Mouse (Mus musculus): Measurements from ENCODE around the gene Slco4a1.

Slco4a1 gene

GRCm38 (mm10) chr2:180501217-180501967 is 45.3 kb downstream of the Slco4a1 start:
- in situ Hi-C loops (cut with MseI, MboI): no loop called here

DNA sequence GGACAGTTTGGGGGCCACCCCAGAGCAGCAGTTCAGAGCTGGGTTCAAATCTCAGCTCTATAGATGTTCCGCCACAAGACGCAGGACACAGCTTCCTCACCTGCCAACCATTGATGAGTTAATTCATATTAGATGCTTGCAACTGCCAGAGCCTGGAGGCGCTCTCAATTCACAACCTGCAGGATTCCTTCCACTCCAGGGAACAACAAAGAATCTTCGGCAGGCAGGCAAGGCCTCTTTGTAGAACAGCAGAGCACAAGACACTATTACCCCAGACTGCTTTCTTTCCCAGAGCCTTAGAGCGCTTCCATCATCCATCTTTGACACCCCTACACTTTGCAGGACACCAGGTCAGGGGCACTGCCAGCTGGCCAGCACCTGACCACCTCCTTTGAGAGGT is 50.2 kb downstream of the Slco4a1 start:
- in situ Hi-C loops (cut with MseI, MboI): no loop called here

GRCm38 (mm10) chr2:180508455-180509115 is 52.5 kb downstream of the Slco4a1 start:
- in situ Hi-C loops (cut with MseI, MboI): no loop called here

GRCm38 (mm10) chr2:180510867-180511266 is 54.8 kb downstream of the Slco4a1 start:
- in situ Hi-C loops (cut with MseI, MboI): no loop called here

DNA sequence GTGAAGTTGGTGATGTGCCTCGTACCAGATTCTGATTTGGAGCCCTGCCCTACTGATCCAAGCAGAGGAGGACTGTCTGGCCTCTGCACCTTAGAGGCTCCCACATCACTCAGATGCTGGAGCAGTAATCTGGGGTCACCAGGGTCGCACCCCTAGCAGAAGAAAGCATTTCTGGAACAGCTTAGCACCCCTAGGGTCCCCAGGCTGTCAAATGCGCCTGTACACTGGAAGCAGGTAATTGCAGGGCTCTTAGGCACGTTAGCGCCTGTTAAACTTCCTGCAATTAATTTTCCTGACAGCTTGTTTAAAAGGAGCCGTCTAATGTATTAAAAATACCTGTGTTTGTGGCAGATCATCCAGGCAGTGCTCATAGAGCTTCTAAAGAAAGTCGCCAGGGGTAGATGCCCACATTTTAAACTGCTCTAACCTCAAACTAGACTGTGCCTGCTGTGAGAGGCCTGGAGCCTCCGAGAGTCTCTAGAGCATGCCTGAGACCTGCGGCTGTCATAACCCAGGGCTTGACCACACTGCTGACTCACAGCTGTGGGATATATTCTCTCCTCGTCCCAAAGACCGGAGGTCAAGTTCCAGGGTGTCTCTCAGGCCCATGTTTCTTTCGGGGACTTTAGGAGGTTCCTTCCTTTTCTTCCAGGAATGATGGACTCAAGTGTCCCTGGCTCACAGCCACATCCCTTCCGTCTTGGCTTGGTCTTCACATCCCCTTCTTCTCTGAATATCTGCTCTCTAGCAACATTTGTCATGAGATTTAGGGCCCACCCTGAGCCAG is 56.0 kb downstream of the Slco4a1 start:
- in situ Hi-C loops (cut with MseI, MboI): no loop called here

DNA sequence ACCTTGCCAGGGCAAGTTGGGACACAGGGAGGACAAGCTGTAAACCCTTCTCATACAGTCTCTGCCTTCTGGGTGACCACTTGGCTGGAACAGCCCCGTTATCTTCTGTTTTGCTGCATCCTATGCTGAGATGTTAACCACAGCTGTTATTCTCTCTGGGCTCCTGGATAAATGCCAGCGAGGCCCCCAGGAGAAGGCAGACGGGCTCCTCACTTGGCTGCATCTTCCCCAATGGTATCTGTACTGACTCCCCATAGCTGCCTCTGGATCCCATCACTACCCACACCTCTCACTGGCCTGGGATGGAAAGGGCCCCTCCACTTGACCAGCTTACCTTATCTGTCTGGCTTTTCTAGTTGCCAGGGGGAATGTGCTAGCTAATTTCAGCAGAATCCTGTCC is 57.0 kb downstream of the Slco4a1 start:
- in situ Hi-C loops (cut with MseI, MboI): no loop called here

DNA sequence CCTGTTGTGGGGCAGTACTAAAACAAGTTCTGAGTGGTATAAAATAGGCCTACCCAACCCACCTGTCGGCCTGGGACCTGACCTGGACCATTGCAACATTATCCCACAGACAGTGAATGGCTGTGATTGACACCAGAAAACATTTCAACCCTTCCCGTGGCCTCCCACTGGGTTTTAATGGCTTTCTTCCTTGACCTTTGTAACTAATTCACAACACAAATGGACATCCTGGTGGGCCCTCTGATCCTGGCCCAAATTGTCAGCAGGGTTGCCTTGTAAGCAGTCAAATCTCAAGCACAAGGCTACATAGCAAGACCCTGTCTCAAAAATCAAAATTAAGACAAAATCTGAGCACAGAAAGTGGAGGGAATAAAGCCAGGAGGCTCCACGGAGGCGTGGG is 57.8 kb downstream of the Slco4a1 start:
- in situ Hi-C loops (cut with MseI, MboI): no loop called here

DNA sequence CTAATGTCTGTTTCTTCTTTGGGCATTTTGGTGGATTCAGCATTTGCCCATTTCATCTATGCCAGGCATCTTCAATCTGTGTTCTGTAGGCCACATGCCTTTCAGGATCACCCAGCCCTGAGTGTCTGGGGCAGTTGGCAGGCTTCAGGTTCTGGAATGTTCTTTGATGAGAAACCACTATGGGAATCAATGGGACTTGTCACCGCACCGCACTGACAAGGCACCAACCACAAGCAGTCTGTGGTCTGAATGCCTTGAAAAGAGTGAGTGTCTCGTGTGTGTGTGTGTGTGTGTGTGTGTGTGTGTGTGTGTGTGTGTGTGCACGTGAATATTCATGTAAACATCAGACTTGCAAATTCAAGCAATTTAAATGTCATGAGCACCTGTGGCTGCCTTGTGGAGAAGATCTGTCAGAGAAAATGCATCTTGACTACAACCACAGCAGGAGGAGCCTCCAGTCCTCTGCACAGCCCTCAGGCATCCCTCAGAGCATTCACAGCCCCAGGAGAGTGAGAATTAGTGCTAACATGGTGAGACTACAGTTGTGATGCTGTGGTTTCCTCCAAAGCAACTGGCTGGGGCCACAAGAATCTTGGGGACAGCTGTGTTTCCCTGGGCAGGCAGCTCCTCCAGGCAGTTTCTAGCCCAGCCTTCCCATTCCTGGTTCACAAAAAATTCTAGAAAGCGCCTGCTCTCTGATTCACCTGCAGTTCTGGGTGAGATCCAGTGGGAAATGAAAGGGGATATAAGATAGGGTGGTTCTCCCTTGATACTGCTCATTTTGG is 65.6 kb downstream of the Slco4a1 start:
- in situ Hi-C loops (cut with MseI, MboI): no loop called here

- in situ Hi-C loops (cut with MseI, MboI): no loop called here
Observed at GRCm38 (mm10) chr2:180522825-180523224, 66.8 kb downstream of the Slco4a1 start.

Data from mouse trophoblast stem cell (cell line).